Mouse (Mus musculus) ES-E14 (cell line): Measurements from ENCODE around the gene Il12rb1.

ENCODE experiments used
- CHD2 ChIP-seq: IDR thresholded peaks from 2 replicates; pipeline ENCODE4 v1.6.1; 2014; ENCODE audit warnings: mild to moderate bottlenecking, low read depth, low read length, inconsistent platforms
- HCFC1 ChIP-seq: IDR thresholded peaks from 2 replicates; pipeline ENCODE4 v1.6.1; 2012; ENCODE audit warnings: low read length, inconsistent platforms, borderline replicate concordance; ENCODE audit not compliant: insufficient read depth
- MAFK ChIP-seq: IDR thresholded peaks from 2 replicates; pipeline ENCODE4 v1.6.1; 2014; ENCODE audit warnings: mild to moderate bottlenecking, low read depth, low read length, inconsistent platforms; ENCODE audit not compliant: insufficient read depth
- ZC3H11A ChIP-seq: IDR thresholded peaks from 2 replicates; pipeline ENCODE4 v1.6.1; 2012; ENCODE audit warnings: low read depth, mild to moderate bottlenecking, inconsistent platforms, low read length, borderline replicate concordance
- ZNF384 ChIP-seq: IDR thresholded peaks from 2 replicates; pipeline ENCODE4 v1.6.1; 2012; ENCODE audit warnings: low read depth, low read length, inconsistent platforms

- TF ChIP-seq ZNF384 (no peak), CHD2 (no peak), ZC3H11A (no peak), MAFK (no peak), HCFC1 (no peak)
These were observed 7.1 kb upstream of the Il12rb1 start for GRCm38 (mm10) chr8:70801156-70801555.
